Mouse (Mus musculus) embryonic fibroblast, embryonic 13.5 days (primary cell): ENCODE results near the gene Dagla.

ENCODE experiments used
- CTCF ChIP-seq: IDR thresholded peaks from 2 replicates; pipeline ENCODE4 v1.5.1; 2011; ENCODE audit warnings: mild to moderate bottlenecking, control low read depth, low read length, moderate library complexity, borderline replicate concordance; ENCODE audit not compliant: insufficient read depth
- POLR2A ChIP-seq: IDR thresholded peaks from 2 replicates; pipeline ENCODE4 v1.6.1; 2011; ENCODE audit warnings: low read depth, mild to moderate bottlenecking, control low read depth, low read length, moderate library complexity

DNA sequence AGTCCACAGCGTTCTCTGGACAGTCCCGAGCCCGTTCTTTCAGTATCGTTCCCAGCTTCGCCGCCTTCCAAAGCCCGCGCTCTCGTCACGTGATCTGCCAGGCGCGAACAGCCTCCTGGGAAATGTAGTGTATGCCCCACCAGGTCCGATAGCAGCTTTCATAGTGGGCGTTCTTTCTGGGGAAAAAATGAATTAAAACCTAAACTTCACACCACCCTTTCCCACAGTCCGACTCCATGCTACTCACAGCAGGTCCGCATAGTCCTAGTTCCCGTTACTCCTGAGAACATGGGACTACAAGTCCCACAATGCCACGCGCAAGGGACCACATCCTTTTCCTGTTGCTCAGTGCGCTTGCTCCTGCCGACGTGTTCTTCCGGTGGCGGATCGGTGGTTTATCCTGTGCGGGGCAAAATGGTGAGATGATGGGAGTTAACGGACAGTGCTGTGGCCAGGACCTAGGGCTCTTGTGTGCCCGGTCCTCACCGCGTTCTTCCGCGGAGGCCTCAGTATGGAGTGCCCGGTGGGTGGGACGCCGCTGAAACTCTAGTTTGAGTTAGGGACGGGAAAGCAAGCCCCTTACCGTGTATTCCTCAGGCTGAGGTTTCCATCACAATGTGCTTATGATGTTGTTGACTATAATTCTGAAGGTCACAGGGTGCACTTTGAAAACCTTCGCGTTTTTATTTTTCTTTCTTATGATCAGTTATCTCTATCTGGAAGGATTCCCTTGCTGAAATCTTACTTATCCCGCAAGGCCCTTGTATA lies 100.6 kb downstream of the Dagla start, which contains the start of the genes Tmem258 and Fen1:
- no peak for TF ChIP-seq CTCF
- peak; percentile 88 for TF ChIP-seq POLR2A
